Mouse (Mus musculus): ENCODE measurements around the gene Skida1.

- TF ChIP-seq CTCF (IDR thresholded peaks at IDR 0.05) (no peak), EP300 (IDR thresholded peaks at IDR 0.05) (no peak)
Measured at GRCm38 (mm10) chr2:18038141-18038752, 10.6 kb downstream of the Skida1 start.
